Mouse (Mus musculus): ENCODE measurements around the gene Rab40b. TPM values are rescaled to one million over a fixed set of nuclear protein-coding genes. Genes with fewer than 3 reads are reported as not detected.

The Rab40b gene
- polyA plus RNA-seq, 1 experiment, result 0.47 TPM

DNA sequence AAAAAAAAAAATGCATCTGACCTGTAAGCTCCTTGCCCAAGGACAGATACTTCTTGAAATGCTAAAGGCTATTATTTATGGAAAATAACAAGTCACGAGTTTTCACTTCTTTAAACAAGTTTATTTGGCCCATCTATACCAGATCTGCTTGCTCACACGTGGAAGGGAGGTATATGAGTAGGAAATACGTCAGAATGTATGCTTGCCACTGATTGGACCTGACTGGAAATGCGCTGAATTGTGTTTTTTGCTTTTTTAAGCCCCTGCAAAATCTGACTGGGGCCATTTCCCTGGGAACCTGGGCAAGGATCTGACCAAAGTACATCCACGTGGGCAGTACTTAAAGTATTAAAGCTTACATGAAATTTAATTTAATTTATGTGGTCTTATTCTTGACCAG is 32.3 kb upstream of the Rab40b start:
- Histone ChIP-seq H3K4me3 (ENCODE audit: control insufficient read depth, low read depth, low read length) (peak overlapping the region; percentile 91), H3K27ac (ENCODE audit: control insufficient read depth, insufficient read depth, low read depth, low read length) (no peak overlapping the region), H3K4me1 (ENCODE audit: control insufficient read depth, insufficient read depth, low read length) (peaks cover 4% of the 10 kb centered on the region), H3K27me3 (ENCODE audit: control insufficient read depth, insufficient read depth, low read length) (no peaks in the 10 kb centered on the region), H3K36me3 (ENCODE audit: control insufficient read depth, insufficient read depth, low read length) (no peaks in the 10 kb centered on the region; the same call in 1 of the 2 replicates)
- TF ChIP-seq POLR2A (IDR thresholded peaks at IDR 0.05; ENCODE audit: control insufficient read depth, low read depth, low read length) (no peak), CTCF (IDR thresholded peaks at IDR 0.05; ENCODE audit: control insufficient read depth, insufficient read depth, insufficient replicate concordance, low read depth, low read length) (no peak)

DNA sequence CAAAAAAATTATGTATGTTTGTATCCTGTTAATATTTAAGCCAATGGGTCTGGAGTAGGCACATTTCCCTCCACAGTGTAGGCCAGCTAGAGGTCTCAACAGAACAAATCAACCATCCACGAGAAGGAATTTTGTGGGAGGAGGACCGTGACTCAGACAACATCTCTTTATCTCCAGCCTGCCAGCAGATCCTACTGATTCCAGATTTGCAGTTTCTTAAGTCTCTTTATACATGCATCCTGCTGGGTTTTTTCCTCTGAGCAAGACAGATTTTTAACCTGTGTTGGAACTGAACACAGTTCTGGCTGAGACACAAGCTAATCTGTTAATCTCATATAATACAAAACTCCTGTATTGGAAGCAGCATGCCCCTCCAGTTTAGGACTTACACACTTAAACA is 30.9 kb upstream of the Rab40b start:
- Histone ChIP-seq H3K27me3 (ENCODE audit: control insufficient read depth, insufficient read depth, low read length) (no peaks in the 10 kb centered on the region), H3K4me3 (ENCODE audit: control insufficient read depth, low read depth, low read length) (no peak overlapping the region), H3K27ac (ENCODE audit: control insufficient read depth, insufficient read depth, low read depth, low read length) (no peak overlapping the region), H3K36me3 (ENCODE audit: control insufficient read depth, insufficient read depth, low read length) (no peaks in the 10 kb centered on the region), H3K4me1 (ENCODE audit: control insufficient read depth, insufficient read depth, low read length) (peaks cover 4% of the 10 kb centered on the region)
- TF ChIP-seq POLR2A (IDR thresholded peaks at IDR 0.05; ENCODE audit: control insufficient read depth, low read depth, low read length) (no peak), CTCF (IDR thresholded peaks at IDR 0.05; ENCODE audit: control insufficient read depth, insufficient read depth, insufficient replicate concordance, low read depth, low read length) (no peak)

DNA sequence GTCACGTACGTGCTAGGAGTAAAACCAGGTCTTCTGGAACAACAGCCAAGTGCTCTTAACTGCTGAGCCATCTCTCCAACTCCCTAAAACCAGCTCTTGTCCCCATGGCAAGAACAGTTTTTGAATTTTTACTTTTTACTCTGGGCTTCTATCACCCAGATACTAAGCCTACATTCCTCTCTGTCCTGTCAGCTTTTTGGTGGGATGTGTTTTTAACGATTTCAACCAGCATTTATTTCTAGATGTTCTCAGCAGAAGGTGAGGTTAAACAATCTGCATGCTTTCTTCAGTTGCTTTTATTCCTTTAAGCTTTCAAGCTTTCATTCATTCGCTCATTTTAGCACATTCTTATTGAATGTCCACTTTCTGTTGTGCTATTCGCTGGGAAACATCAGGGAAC is 29.9 kb upstream of the Rab40b start:
- H3K27ac ChIP-seq (ENCODE audit: control insufficient read depth, insufficient read depth, low read depth, low read length), result no peak overlapping the region

DNA sequence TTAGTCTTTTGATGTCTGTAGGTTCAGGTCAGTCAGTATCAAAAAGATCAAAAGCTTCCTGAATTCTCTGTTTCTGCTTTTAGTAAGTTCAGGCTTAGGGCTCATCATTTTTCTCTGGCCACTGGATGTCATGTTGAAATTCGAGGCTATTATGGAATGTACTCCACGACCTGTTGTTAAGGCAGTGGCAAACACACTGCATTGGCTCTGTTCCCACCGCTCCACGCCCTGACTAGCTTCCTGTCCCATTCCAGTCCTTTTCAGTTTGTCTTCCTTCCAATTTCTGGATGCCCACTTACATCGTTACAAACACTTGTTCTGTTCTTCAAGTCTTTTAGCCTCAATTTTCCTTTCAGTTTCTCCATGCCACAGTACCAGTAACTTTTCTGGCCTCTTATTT is 27.3 kb upstream of the Rab40b start:
- Histone ChIP-seq H3K36me3 (ENCODE audit: control insufficient read depth, insufficient read depth, low read length) (no peaks in the 10 kb centered on the region), H3K27me3 (ENCODE audit: control insufficient read depth, insufficient read depth, low read length) (no peaks in the 10 kb centered on the region), H3K4me1 (ENCODE audit: control insufficient read depth, insufficient read depth, low read length) (no peaks in the 10 kb centered on the region; the same call in 1 of the 2 replicates), H3K27ac (ENCODE audit: control insufficient read depth, insufficient read depth, low read depth, low read length) (no peak overlapping the region), H3K4me3 (ENCODE audit: control insufficient read depth, low read depth, low read length) (no peak overlapping the region)
- TF ChIP-seq POLR2A (IDR thresholded peaks at IDR 0.05; ENCODE audit: control insufficient read depth, low read depth, low read length) (no peak), CTCF (IDR thresholded peaks at IDR 0.05; ENCODE audit: control insufficient read depth, insufficient read depth, insufficient replicate concordance, low read depth, low read length) (no peak)

More for the DNA sequence above, 29.9 kb upstream of the Rab40b start:
- Histone ChIP-seq H3K4me3 (ENCODE audit: control insufficient read depth, low read depth, low read length) (no peak overlapping the region), H3K36me3 (ENCODE audit: control insufficient read depth, insufficient read depth, low read length) (no peaks in the 10 kb centered on the region), H3K4me1 (ENCODE audit: control insufficient read depth, insufficient read depth, low read length) (peaks cover 4% of the 10 kb centered on the region), H3K27me3 (ENCODE audit: control insufficient read depth, insufficient read depth, low read length) (no peaks in the 10 kb centered on the region)
- TF ChIP-seq POLR2A (IDR thresholded peaks at IDR 0.05; ENCODE audit: control insufficient read depth, low read depth, low read length) (no peak), CTCF (IDR thresholded peaks at IDR 0.05; ENCODE audit: control insufficient read depth, insufficient read depth, insufficient replicate concordance, low read depth, low read length) (no peak)

- no peak for TF ChIP-seq CTCF (IDR thresholded peaks at IDR 0.05; ENCODE audit: control insufficient read depth, insufficient read depth, insufficient replicate concordance, low read depth, low read length)
- no peak for TF ChIP-seq POLR2A (IDR thresholded peaks at IDR 0.05; ENCODE audit: control insufficient read depth, low read depth, low read length)
- H3K27me3 ChIP-seq (ENCODE audit: control insufficient read depth, insufficient read depth, low read length), result no peaks in the 10 kb centered on the region
- H3K4me1 ChIP-seq (ENCODE audit: control insufficient read depth, insufficient read depth, low read length), result no peaks in the 10 kb centered on the region
- no peaks in the 10 kb centered on the region for H3K36me3 ChIP-seq (ENCODE audit: control insufficient read depth, insufficient read depth, low read length)
- no peak overlapping the region for H3K4me3 ChIP-seq (ENCODE audit: control insufficient read depth, low read depth, low read length)
- no peak overlapping the region for H3K27ac ChIP-seq (ENCODE audit: control insufficient read depth, insufficient read depth, low read depth, low read length)
Observed at GRCm38 (mm10) chr11:121414762-121415161, 26.7 kb upstream of the Rab40b start.

DNA sequence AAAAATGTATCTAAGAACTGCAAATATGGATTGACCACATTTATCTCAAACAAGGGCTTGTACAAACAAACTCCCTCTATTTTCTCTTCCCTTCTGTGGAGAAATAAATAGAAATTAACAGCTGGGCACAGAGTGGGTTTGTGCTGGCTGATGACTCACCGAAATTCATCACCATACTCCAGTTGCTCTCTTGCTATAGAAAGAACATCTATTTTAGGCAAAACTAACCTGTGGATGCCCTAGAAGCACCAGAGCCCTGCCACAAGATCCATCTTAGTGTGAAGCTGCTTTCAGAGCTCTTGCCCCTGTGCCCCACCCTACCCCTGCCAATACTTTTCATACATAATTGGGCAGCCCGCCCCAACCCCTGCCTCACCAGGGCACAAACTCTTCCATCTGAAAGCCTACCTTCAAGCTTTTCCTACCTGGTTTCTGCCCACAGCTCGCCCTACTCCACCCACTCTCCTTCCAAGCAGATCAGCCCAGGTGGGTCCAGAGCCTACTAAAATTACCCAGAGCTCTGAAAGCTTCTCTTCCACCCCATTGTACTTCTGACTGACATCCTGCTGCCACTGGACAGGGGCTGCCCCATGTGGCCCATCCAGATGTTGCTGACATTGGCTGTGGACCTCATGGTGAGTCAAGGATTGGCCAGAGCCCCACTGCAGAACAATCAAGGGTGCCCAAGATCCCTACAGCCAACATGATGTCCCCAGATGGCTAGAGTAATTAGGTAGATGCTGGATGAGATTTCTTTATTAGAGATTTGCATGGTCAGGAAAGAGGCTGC is 19.5 kb upstream of the Rab40b start:
- no peak overlapping the region for H3K4me3 ChIP-seq (ENCODE audit: control insufficient read depth, low read depth, low read length)
- no peaks in the 10 kb centered on the region for H3K36me3 ChIP-seq (ENCODE audit: control insufficient read depth, insufficient read depth, low read length)
- H3K4me1 ChIP-seq (ENCODE audit: control insufficient read depth, insufficient read depth, low read length), result no peaks in the 10 kb centered on the region
- no peaks in the 10 kb centered on the region for H3K27me3 ChIP-seq (ENCODE audit: control insufficient read depth, insufficient read depth, low read length)
- H3K27ac ChIP-seq (ENCODE audit: control insufficient read depth, insufficient read depth, low read depth, low read length), result no peak overlapping the region
- TF ChIP-seq CTCF (IDR thresholded peaks at IDR 0.05; ENCODE audit: control insufficient read depth, insufficient read depth, insufficient replicate concordance, low read depth, low read length) (no peak), POLR2A (IDR thresholded peaks at IDR 0.05; ENCODE audit: control insufficient read depth, low read depth, low read length) (no peak)

DNA sequence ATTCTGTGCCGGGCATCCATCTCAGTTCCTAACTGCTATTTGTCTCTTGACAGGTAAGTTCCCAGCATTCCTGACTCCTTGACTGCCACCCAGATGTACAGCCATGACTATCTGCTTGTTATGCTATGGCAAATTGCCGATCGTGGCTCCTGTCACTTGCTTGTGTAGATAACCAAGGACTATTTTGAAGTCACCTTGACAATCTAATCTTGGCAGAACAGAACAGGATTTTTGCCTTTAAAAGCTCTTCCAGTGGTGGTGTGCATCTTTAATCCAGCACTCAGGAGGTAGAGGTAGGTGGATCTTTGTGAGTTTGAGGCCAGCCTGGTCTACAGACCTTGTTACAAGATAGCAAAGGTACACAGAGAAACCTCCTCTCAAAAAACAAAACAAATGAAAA is 4.4 kb upstream of the Rab40b start:
- no peaks in the 10 kb centered on the region for H3K27me3 ChIP-seq (ENCODE audit: control insufficient read depth, insufficient read depth, low read length)
- no peak overlapping the region for H3K27ac ChIP-seq (ENCODE audit: control insufficient read depth, insufficient read depth, low read depth, low read length)
- H3K4me3 ChIP-seq (ENCODE audit: control insufficient read depth, low read depth, low read length), result no peak overlapping the region
- no peaks in the 10 kb centered on the region for H3K36me3 ChIP-seq (ENCODE audit: control insufficient read depth, insufficient read depth, low read length)
- peaks cover 8% of the 10 kb centered on the region for H3K4me1 ChIP-seq (ENCODE audit: control insufficient read depth, insufficient read depth, low read length)
- TF ChIP-seq POLR2A (IDR thresholded peaks at IDR 0.05; ENCODE audit: control insufficient read depth, low read depth, low read length) (no peak), CTCF (IDR thresholded peaks at IDR 0.05; ENCODE audit: control insufficient read depth, insufficient read depth, insufficient replicate concordance, low read depth, low read length) (no peak)
